Mouse (Mus musculus): Measurements from ENCODE around the gene Fam57b. TPM values are rescaled to one million over a fixed set of nuclear protein-coding genes. Genes with fewer than 3 reads are reported as not detected.

The Fam57b gene
- total and polyA plus RNA-seq, 3 experiments, result 0.30 TPM; not detected in 2

DNA sequence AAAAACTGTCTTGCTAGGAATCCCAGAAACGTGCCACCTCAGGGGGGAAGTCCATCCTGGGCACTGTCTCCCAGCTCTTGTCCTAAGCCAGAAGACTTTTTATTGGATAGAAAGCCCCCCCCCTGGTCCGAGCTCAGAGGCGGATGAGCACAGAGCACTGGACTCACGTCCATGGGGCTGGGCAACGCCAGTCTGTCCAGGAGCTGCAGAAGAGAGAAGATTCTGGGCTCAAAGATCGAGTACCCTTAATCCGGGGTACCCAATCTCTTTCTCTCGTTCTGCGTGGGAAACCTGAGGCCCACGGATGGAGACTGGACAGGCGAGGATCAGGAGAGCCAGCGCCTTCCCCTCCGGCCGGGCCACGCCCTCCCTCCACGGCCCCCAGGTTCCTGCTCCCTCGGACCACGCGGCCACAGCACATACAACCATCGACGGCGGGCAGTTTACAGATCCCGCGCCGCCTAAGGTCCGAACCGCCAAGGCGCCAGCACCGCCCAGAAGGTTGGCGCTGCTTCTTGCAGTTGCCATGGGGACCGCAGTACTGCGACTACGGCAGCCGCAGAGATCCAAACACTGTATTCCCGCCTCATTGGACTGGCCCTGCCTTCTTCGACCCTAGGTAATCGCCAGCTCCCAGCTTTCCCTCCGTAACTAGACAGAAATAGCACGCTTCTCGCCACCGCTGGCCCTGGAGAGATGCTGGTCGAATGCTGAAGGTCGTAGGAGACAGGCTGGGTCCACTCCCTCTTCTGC lies 11.4 kb downstream of the Fam57b start:
- TF ChIP-seq MXI1 (IDR thresholded peaks at IDR 0.05; ENCODE audit: low read depth, low read length) (peak; percentile 89), E2F4 (IDR thresholded peaks at IDR 0.05; ENCODE audit: insufficient replicate concordance, low read depth, low read length) (0 out of 2 replicates have a peak, but pooled peaks have one; percentile 42), POLR2A (IDR thresholded peaks at IDR 0.05; ENCODE audit: low read depth, low read length) (peak; percentile 44; the same call in 1 of the 2 replicates), SIN3A (IDR thresholded peaks at IDR 0.05; ENCODE audit: low read length) (peak; percentile 55; the same call in 1 of the 2 replicates), EP300 (IDR thresholded peaks at IDR 0.05; ENCODE audit: low read length) (no peak), HCFC1 (IDR thresholded peaks at IDR 0.05; ENCODE audit: low read depth, low read length) (peak; percentile 69), MAZ (IDR thresholded peaks at IDR 0.05; ENCODE audit: low read depth, low read length) (no peak), MAFK (IDR thresholded peaks at IDR 0.05; ENCODE audit: insufficient replicate concordance, low read length) (0 out of 2 replicates have a peak, but pooled peaks have one; percentile 14)
- dilution Hi-C loops (cut with MboI; ENCODE audit: extremely low pct_ligation_motif_present, extremely low pct_unique_long_range_greater_than_20kb, low sequenced_read_pairs) (no loop called here), in situ Hi-C loops (cut with MboI; ENCODE audit: low pct_ligation_motif_present, low pct_unique_long_range_greater_than_20kb, low sequenced_read_pairs) (no loop called here)
- Histone ChIP-seq H3K4me3 (replicated peaks in 1 of 3; ENCODE audit: low read depth in 2 of 3, low read length in 2 of 3, poor library complexity in 1 of 3) (peak overlapping the region; percentile 32 to 52 (median 49)), H3K79me2 (replicated peaks; ENCODE audit: control insufficient read depth, extremely low read depth, insufficient read depth, poor library complexity, severe bottlenecking) (no peaks in the 10 kb centered on the region), H3K27ac (ENCODE audit: insufficient read depth, low read depth) (no peak overlapping the region), H3K4me2 (ENCODE audit: insufficient read depth, low read depth, poor library complexity, severe bottlenecking) (peak overlapping the region; percentile 27; the same call in 1 of the 2 replicates), H3K36me3 (replicated peaks in 1 of 2; ENCODE audit: control insufficient read depth in 1 of 2, insufficient read depth in 1 of 2, low read length in 1 of 2) (no peaks in the 10 kb centered on the region), H3K9me3 (replicated peaks; ENCODE audit: low read length) (peaks cover 4% of the 10 kb centered on the region), H3K4me1 (ENCODE audit: control insufficient read depth in 1 of 2, insufficient read depth in 2 of 2) (peaks cover 3 to 14% of the 10 kb centered on the region in 2 experiments; a peak in 3 of 4 replicates), H3K27me3 (replicated peaks) (no peaks in the 10 kb centered on the region), H3K9ac (ENCODE audit: insufficient read depth, low read depth) (peak overlapping the region; percentile 24; the same call in 1 of the 2 replicates)
- DNase-seq (ENCODE audit: extremely low read depth), result peak; percentile 47

DNA sequence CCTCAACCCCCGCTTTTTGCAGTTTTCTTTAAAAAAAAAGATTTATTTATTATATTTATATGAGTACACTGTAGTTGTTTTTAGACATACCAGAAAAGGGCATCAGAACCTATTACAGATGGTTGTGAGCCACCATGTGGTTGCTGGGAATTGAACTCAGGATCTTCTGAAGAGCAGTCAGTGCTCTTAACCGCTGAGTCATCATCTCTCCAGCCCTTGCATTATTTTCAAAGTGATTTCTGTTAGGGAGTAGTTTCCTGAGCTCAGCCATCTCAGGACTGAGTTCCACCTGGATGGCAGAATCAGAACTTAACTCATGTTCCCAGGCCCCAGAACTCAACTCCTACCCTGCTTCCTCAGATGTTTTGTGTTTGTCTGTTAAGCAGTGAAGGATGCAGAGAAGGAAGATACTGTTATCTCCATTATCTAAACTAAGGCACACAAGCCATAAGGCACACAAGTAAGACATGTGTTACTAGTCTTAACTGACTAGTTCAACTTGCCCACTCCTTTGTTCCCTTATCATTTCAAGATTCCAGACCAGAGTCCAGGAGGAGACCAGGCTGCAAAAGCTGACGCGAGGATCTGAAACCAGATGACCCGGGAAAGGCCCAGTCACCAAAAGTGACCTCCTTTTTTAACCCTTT lies 12.4 kb downstream of the Fam57b start:
- H3K4me1 ChIP-seq (ENCODE audit: control insufficient read depth in 1 of 2, insufficient read depth in 2 of 2), result peaks cover 8 to 14% of the 10 kb centered on the region in 2 experiments; a peak in 3 of 4 replicates

DNA sequence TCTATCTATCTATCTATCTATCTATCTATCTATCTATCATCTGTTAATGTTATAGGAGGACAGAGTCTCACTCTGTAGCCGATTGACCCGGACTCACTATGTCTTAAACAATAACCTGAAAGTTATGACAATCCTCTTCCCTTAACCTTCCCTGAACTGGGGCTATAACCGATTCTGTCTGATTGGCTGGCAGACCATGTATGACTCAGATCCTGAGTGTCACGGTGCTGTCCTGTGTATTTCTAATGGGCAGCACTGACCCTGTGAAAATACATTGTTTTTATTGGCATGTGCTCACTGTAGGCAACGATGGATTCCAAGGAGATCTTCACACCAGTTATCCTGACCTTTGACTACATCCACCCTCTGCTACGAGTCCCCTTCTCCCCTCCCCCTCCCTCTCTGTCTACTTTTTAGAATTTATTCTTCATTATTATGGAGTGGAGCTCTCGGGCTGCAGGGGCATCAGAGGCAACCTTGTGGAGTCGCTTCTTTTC lies 18.3 kb downstream of the Fam57b start:
- in situ Hi-C loops (cut with MboI; ENCODE audit: low pct_ligation_motif_present, low pct_unique_long_range_greater_than_20kb, low sequenced_read_pairs) (no loop called here), dilution Hi-C loops (cut with MboI; ENCODE audit: extremely low pct_ligation_motif_present, extremely low pct_unique_long_range_greater_than_20kb, low sequenced_read_pairs) (no loop called here)
- H3K36me3 ChIP-seq (replicated peaks in 1 of 2; ENCODE audit: control insufficient read depth in 1 of 2, insufficient read depth in 1 of 2, low read length in 1 of 2), result no peaks in the 10 kb centered on the region
- DNase-seq (ENCODE audit: extremely low read depth), result no peak
- H3K79me2 ChIP-seq (replicated peaks; ENCODE audit: control insufficient read depth, extremely low read depth, insufficient read depth, poor library complexity, severe bottlenecking), result no peaks in the 10 kb centered on the region
- no peaks in the 10 kb centered on the region for H3K27me3 ChIP-seq (replicated peaks)
- peaks cover 7% of the 10 kb centered on the region for H3K9me3 ChIP-seq (replicated peaks; ENCODE audit: low read length)
- H3K4me1 ChIP-seq (ENCODE audit: control insufficient read depth in 1 of 2, insufficient read depth in 2 of 2), result peaks cover 0 to 8% of the 10 kb centered on the region in 2 experiments; a peak in 1 of 4 replicates
- TF ChIP-seq PAX5 (IDR thresholded peaks at IDR 0.05; ENCODE audit: low read length), result no peak
- no peak for TF ChIP-seq EP300 (IDR thresholded peaks at IDR 0.05; ENCODE audit: low read length)
- TF ChIP-seq E2F4 (IDR thresholded peaks at IDR 0.05; ENCODE audit: insufficient replicate concordance, low read depth, low read length), result no peak
- TF ChIP-seq UBTF (IDR thresholded peaks at IDR 0.05; ENCODE audit: low read depth, low read length), result no peak
- TF ChIP-seq CTCF (conservative IDR thresholded peaks at IDR 0.05 in 1 of 2, IDR thresholded peaks at IDR 0.05 in 1 of 2; ENCODE audit: low read depth in 2 of 2, low read length in 2 of 2), result no peak
- no peak for TF ChIP-seq MAX (IDR thresholded peaks at IDR 0.05; ENCODE audit: low read length)
- TF ChIP-seq POLR2AphosphoS2 (IDR thresholded peaks at IDR 0.05; ENCODE audit: low read depth, low read length), result no peak
- TF ChIP-seq MAFK (IDR thresholded peaks at IDR 0.05; ENCODE audit: insufficient replicate concordance, low read length), result no peak
- TF ChIP-seq KAT2A (IDR thresholded peaks at IDR 0.05; ENCODE audit: insufficient replicate concordance, low read length), result no peak
- TF ChIP-seq NRF1 (IDR thresholded peaks at IDR 0.05; ENCODE audit: low read depth, low read length), result no peak
- TF ChIP-seq CHD1 (IDR thresholded peaks at IDR 0.05; ENCODE audit: low read depth, low read length), result no peak
- no peak for TF ChIP-seq GABPA (IDR thresholded peaks at IDR 0.05; ENCODE audit: insufficient replicate concordance, low read depth, low read length)
- TF ChIP-seq USF2 (conservative IDR thresholded peaks at IDR 0.05; ENCODE audit: low read depth, low read length), result no peak
- TF ChIP-seq IRF4 (IDR thresholded peaks at IDR 0.05; ENCODE audit: low read depth, low read length), result no peak
- no peak for TF ChIP-seq MEF2A (IDR thresholded peaks at IDR 0.05; ENCODE audit: borderline replicate concordance, low read depth, low read length)
- no peak overlapping the region for H3K4me3 ChIP-seq (replicated peaks in 1 of 3; ENCODE audit: low read depth in 2 of 3, low read length in 2 of 3, poor library complexity in 1 of 3)
- no peak overlapping the region for H3K9ac ChIP-seq (ENCODE audit: insufficient read depth, low read depth)
- no peak overlapping the region for H3K27ac ChIP-seq (ENCODE audit: insufficient read depth, low read depth)
- H3K4me2 ChIP-seq (ENCODE audit: insufficient read depth, low read depth, poor library complexity, severe bottlenecking), result no peak overlapping the region

More for the DNA sequence above, 12.4 kb downstream of the Fam57b start:
- Histone ChIP-seq H3K4me2 (ENCODE audit: insufficient read depth, low read depth, poor library complexity, severe bottlenecking) (no peak overlapping the region), H3K36me3 (replicated peaks in 1 of 2; ENCODE audit: control insufficient read depth in 1 of 2, insufficient read depth in 1 of 2, low read length in 1 of 2) (no peaks in the 10 kb centered on the region), H3K27me3 (replicated peaks) (no peaks in the 10 kb centered on the region), H3K4me3 (replicated peaks in 1 of 3; ENCODE audit: low read depth in 2 of 3, low read length in 2 of 3, poor library complexity in 1 of 3) (no peak overlapping the region), H3K9ac (ENCODE audit: insufficient read depth, low read depth) (no peak overlapping the region), H3K9me3 (replicated peaks; ENCODE audit: low read length) (peaks cover 4% of the 10 kb centered on the region), H3K27ac (ENCODE audit: insufficient read depth, low read depth) (no peak overlapping the region), H3K79me2 (replicated peaks; ENCODE audit: control insufficient read depth, extremely low read depth, insufficient read depth, poor library complexity, severe bottlenecking) (no peaks in the 10 kb centered on the region)
- peak; percentile 76 for TF ChIP-seq MAFK (IDR thresholded peaks at IDR 0.05; ENCODE audit: insufficient replicate concordance, low read length)
- TF ChIP-seq ZMIZ1 (IDR thresholded peaks at IDR 0.05; ENCODE audit: low read depth, low read length), result no peak
- dilution Hi-C loops (cut with MboI; ENCODE audit: extremely low pct_ligation_motif_present, extremely low pct_unique_long_range_greater_than_20kb, low sequenced_read_pairs) (no loop called here), in situ Hi-C loops (cut with MboI; ENCODE audit: low pct_ligation_motif_present, low pct_unique_long_range_greater_than_20kb, low sequenced_read_pairs) (no loop called here)
- DNase-seq (ENCODE audit: extremely low read depth), result no peak
